Mouse (Mus musculus) ES-E14 (cell line): ENCODE data around the gene Icam2.

Experiments used
- CHD2 ChIP-seq: IDR thresholded peaks from 2 replicates; pipeline ENCODE4 v1.6.1; 2014; ENCODE audit warnings: mild to moderate bottlenecking, low read depth, low read length, inconsistent platforms
- MAFK ChIP-seq: IDR thresholded peaks from 2 replicates; pipeline ENCODE4 v1.6.1; 2014; ENCODE audit warnings: mild to moderate bottlenecking, low read depth, low read length, inconsistent platforms; ENCODE audit not compliant: insufficient read depth

DNA sequence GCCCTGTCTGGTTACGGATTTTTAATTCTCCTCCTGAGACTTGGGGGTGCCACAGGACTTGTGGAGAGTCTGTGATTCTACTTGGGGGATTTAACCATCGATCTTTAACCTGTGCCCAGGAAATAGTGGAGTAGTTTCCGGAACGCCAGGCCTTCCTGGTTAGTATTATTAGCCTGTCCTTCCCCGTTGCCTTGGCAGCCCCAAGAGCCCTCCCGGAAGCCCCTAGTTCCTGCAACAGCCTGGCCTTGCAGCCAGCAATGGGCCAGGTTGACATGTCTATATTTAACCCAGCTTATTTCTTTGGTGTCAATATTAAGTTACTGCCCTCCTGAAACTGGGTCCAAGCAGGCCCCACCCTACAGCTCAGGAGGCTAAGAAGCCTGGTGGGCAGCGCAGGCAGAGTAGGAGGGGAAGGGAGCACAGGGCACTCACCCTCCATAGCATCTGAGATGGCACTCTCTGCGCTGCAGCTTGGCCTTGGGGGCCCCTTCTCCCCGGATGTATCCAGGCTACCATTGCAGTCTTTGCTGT, 46.8 kb downstream of the Icam2 start:
- TF ChIP-seq CHD2 (no peak), MAFK (no peak)
